Mouse (Mus musculus): ENCODE data around the gene Rab22a. TPM values are rescaled to one million over a fixed set of nuclear protein-coding genes. Genes with fewer than 3 reads are reported as not detected.

The Rab22a gene
- polyA plus RNA-seq, 1 experiment from 2014 or later = 40.3 TPM

DNA sequence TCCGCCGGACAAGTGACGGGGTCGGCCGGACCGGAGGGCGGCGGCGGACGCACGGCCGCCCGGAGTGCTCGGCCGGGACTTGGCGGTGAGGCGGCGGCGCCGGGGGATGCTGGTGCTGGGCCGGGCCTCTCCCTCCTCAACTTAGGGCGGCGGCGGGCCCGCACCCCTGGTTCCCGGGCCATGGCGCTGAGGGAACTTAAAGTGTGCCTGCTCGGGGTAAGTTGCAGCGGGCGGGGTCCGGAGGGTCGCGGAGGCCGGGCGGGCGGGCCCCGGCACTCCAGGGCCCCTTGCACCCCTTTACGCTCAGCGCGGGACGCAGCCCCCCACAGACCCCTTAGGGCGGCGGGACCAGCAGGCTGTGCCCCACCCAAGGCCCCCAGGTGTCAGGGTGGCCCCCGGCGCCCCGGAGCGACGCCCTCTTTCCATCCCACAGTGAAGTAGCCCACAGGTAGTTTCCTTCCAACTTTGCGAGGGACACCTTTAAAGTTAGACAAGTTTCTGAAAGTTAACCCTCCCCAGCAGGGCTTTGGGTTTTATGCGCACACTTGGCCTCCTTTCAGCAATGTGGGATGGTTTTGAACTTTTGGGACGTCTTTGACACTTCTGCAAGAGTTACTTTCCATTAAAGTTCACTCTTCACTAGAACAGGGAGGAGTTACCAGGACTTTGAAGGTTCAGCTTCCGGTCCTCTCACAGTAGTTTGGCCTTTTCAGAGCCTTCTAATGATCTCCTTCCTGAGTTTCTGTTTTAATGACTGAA lies 545 bp downstream of the Rab22a start:
- Histone ChIP-seq H3K4me2 (ENCODE audit: low read depth, low read length) (peak overlapping the region; percentile 58), H3K27me3 (ENCODE audit: control insufficient read depth, insufficient read depth, low read length) (no peaks in the 10 kb centered on the region), H3K4me3 (ENCODE audit: low read depth, low read length) (peak overlapping the region; percentile 89), H3K9ac (replicated peaks; ENCODE audit: low read length) (peak overlapping the region; percentile 90), H3K27ac (replicated peaks; ENCODE audit: low read depth, low read length) (no peak overlapping the region), H3K9me3 (replicated peaks; ENCODE audit: control insufficient read depth, low read length) (no peaks in the 10 kb centered on the region), H3K36me3 (replicated peaks; ENCODE audit: control insufficient read depth, insufficient read depth, low read depth, low read length) (peaks cover 4% of the 10 kb centered on the region; the same call in 1 of the 2 replicates), H3K4me1 (ENCODE audit: control insufficient read depth, insufficient read depth, low read length) (no peaks in the 10 kb centered on the region)
- no peak; the same call in 1 of the 2 replicates for ATAC-seq (replicated peaks; ENCODE audit: insufficient number of reproducible peaks, low FRiP score, low TSS enrichment, low read depth)
- DNase-seq (ENCODE audit: low spot score) = peak; percentile 3
- WGBS = 1% methylated on average over 34 of the region's 52 CpGs

GRCm38 (mm10) chr2:173662255-173662950 lies 2.8 kb downstream of the Rab22a start:
- Histone ChIP-seq H3K9me3 (replicated peaks; ENCODE audit: control insufficient read depth, low read length) (no peaks in the 10 kb centered on the region), H3K9ac (replicated peaks; ENCODE audit: low read length) (no peak overlapping the region), H3K27me3 (ENCODE audit: control insufficient read depth, insufficient read depth, low read length) (no peaks in the 10 kb centered on the region), H3K4me1 (ENCODE audit: control insufficient read depth, insufficient read depth, low read length) (no peaks in the 10 kb centered on the region), H3K27ac (replicated peaks; ENCODE audit: low read depth, low read length) (no peak overlapping the region), H3K4me3 (ENCODE audit: low read depth, low read length) (no peak overlapping the region), H3K4me2 (ENCODE audit: low read depth, low read length) (no peak overlapping the region), H3K36me3 (replicated peaks; ENCODE audit: control insufficient read depth, insufficient read depth, low read depth, low read length) (peaks cover 4% of the 10 kb centered on the region; the same call in 1 of the 2 replicates)
- DNase-seq (ENCODE audit: low spot score) = no peak
- 96% methylated on average over 9 of the region's 9 CpGs for WGBS
- no peak for ATAC-seq (replicated peaks; ENCODE audit: insufficient number of reproducible peaks, low FRiP score, low TSS enrichment, low read depth)

GRCm38 (mm10) chr2:173664736-173665135 lies 5.2 kb downstream of the Rab22a start:
- ATAC-seq (replicated peaks; ENCODE audit: insufficient number of reproducible peaks, low FRiP score, low TSS enrichment, low read depth) = no peak
- DNase-seq (ENCODE audit: low spot score) = no peak
- Histone ChIP-seq H3K4me3 (ENCODE audit: low read depth, low read length) (no peak overlapping the region), H3K9me3 (replicated peaks; ENCODE audit: control insufficient read depth, low read length) (no peaks in the 10 kb centered on the region), H3K27ac (replicated peaks; ENCODE audit: low read depth, low read length) (no peak overlapping the region), H3K36me3 (replicated peaks; ENCODE audit: control insufficient read depth, insufficient read depth, low read depth, low read length) (peaks cover 4% of the 10 kb centered on the region; the same call in 1 of the 2 replicates), H3K4me2 (ENCODE audit: low read depth, low read length) (no peak overlapping the region), H3K9ac (replicated peaks; ENCODE audit: low read length) (no peak overlapping the region), H3K4me1 (ENCODE audit: control insufficient read depth, insufficient read depth, low read length) (no peaks in the 10 kb centered on the region), H3K27me3 (ENCODE audit: control insufficient read depth, insufficient read depth, low read length) (no peaks in the 10 kb centered on the region)
- WGBS = 90% methylated on average over 4 of the region's 4 CpGs

- no peaks in the 10 kb centered on the region for H3K9me3 ChIP-seq (replicated peaks; ENCODE audit: control insufficient read depth, low read length)
- no peak overlapping the region for H3K4me2 ChIP-seq (ENCODE audit: low read depth, low read length)
- WGBS = 95% methylated on average over 2 of the region's 2 CpGs
- no peaks in the 10 kb centered on the region for H3K4me1 ChIP-seq (ENCODE audit: control insufficient read depth, insufficient read depth, low read length)
- no peak for DNase-seq (ENCODE audit: low spot score)
- no peak overlapping the region for H3K4me3 ChIP-seq (ENCODE audit: low read depth, low read length)
- H3K36me3 ChIP-seq (replicated peaks; ENCODE audit: control insufficient read depth, insufficient read depth, low read depth, low read length) = peaks cover 4% of the 10 kb centered on the region; the same call in 1 of the 2 replicates
- H3K27ac ChIP-seq (replicated peaks; ENCODE audit: low read depth, low read length) = no peak overlapping the region
- no peaks in the 10 kb centered on the region for H3K27me3 ChIP-seq (ENCODE audit: control insufficient read depth, insufficient read depth, low read length)
- ATAC-seq (replicated peaks; ENCODE audit: insufficient number of reproducible peaks, low FRiP score, low TSS enrichment, low read depth) = no peak
- H3K9ac ChIP-seq (replicated peaks; ENCODE audit: low read length) = no peak overlapping the region
These were observed 5.7 kb downstream of the Rab22a start for GRCm38 (mm10) chr2:173665271-173665670.

- peaks cover 4% of the 10 kb centered on the region; the same call in 1 of the 2 replicates for H3K36me3 ChIP-seq (replicated peaks; ENCODE audit: control insufficient read depth, insufficient read depth, low read depth, low read length)
- 93% methylated on average over 3 of the region's 3 CpGs for WGBS
- DNase-seq (ENCODE audit: low spot score) (no peak), ATAC-seq (replicated peaks; ENCODE audit: insufficient number of reproducible peaks, low FRiP score, low TSS enrichment, low read depth) (no peak)
- H3K4me1 ChIP-seq (ENCODE audit: control insufficient read depth, insufficient read depth, low read length) = no peaks in the 10 kb centered on the region
- H3K27me3 ChIP-seq (ENCODE audit: control insufficient read depth, insufficient read depth, low read length) = no peaks in the 10 kb centered on the region
- H3K4me2 ChIP-seq (ENCODE audit: low read depth, low read length) = no peak overlapping the region
- no peak overlapping the region for H3K4me3 ChIP-seq (ENCODE audit: low read depth, low read length)
- no peaks in the 10 kb centered on the region for H3K9me3 ChIP-seq (replicated peaks; ENCODE audit: control insufficient read depth, low read length)
- no peak overlapping the region for H3K9ac ChIP-seq (replicated peaks; ENCODE audit: low read length)
- H3K27ac ChIP-seq (replicated peaks; ENCODE audit: low read depth, low read length) = no peak overlapping the region
These were observed 7.3 kb downstream of the Rab22a start for GRCm38 (mm10) chr2:173666876-173667275.

GRCm38 (mm10) chr2:173672328-173672896 lies 12.9 kb downstream of the Rab22a start:
- WGBS = 81% methylated on average over 2 of the region's 2 CpGs
- H3K27me3 ChIP-seq (ENCODE audit: control insufficient read depth, insufficient read depth, low read length) = no peaks in the 10 kb centered on the region
- H3K4me3 ChIP-seq (ENCODE audit: low read depth, low read length) = no peak overlapping the region
- H3K9ac ChIP-seq (replicated peaks; ENCODE audit: low read length) = no peak overlapping the region
- ATAC-seq (replicated peaks; ENCODE audit: insufficient number of reproducible peaks, low FRiP score, low TSS enrichment, low read depth) (no peak), DNase-seq (ENCODE audit: low spot score) (no peak)
- H3K4me2 ChIP-seq (ENCODE audit: low read depth, low read length) = no peak overlapping the region
- H3K9me3 ChIP-seq (replicated peaks; ENCODE audit: control insufficient read depth, low read length) = no peaks in the 10 kb centered on the region
- no peak overlapping the region for H3K27ac ChIP-seq (replicated peaks; ENCODE audit: low read depth, low read length)
- no peaks in the 10 kb centered on the region for H3K36me3 ChIP-seq (replicated peaks; ENCODE audit: control insufficient read depth, insufficient read depth, low read depth, low read length)
- no peaks in the 10 kb centered on the region for H3K4me1 ChIP-seq (ENCODE audit: control insufficient read depth, insufficient read depth, low read length)

DNA sequence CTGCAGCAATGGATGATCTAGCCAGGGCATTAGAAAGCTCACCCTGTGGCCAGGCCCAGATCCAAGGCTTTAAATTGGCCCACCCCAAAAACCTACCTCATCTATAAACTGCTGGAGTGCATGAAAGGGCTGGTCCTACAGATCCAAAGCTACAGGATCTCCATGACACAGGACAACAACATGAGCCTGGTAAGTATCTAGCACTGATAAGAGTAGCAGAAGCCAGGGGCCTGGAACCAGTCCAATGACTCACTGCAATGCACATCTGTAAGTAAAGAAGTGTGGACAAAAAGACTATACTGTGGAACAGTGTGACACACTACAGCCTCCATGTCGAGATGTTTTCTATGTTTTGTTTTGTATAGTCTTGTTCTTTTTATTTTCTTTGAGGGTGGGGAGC lies 13.9 kb downstream of the Rab22a start:
- no peaks in the 10 kb centered on the region for H3K27me3 ChIP-seq (ENCODE audit: control insufficient read depth, insufficient read depth, low read length)
- no peaks in the 10 kb centered on the region for H3K9me3 ChIP-seq (replicated peaks; ENCODE audit: control insufficient read depth, low read length)
- H3K27ac ChIP-seq (replicated peaks; ENCODE audit: low read depth, low read length) = no peak overlapping the region
- no peaks in the 10 kb centered on the region for H3K4me1 ChIP-seq (ENCODE audit: control insufficient read depth, insufficient read depth, low read length)
- no peak overlapping the region for H3K9ac ChIP-seq (replicated peaks; ENCODE audit: low read length)
- no peak for ATAC-seq (replicated peaks; ENCODE audit: insufficient number of reproducible peaks, low FRiP score, low TSS enrichment, low read depth)
- H3K4me2 ChIP-seq (ENCODE audit: low read depth, low read length) = no peak overlapping the region
- H3K4me3 ChIP-seq (ENCODE audit: low read depth, low read length) = no peak overlapping the region
- no peak for DNase-seq (ENCODE audit: low spot score)
- 80% methylated on average over 1 of the region's 1 CpGs for WGBS
- no peaks in the 10 kb centered on the region for H3K36me3 ChIP-seq (replicated peaks; ENCODE audit: control insufficient read depth, insufficient read depth, low read depth, low read length)

DNA sequence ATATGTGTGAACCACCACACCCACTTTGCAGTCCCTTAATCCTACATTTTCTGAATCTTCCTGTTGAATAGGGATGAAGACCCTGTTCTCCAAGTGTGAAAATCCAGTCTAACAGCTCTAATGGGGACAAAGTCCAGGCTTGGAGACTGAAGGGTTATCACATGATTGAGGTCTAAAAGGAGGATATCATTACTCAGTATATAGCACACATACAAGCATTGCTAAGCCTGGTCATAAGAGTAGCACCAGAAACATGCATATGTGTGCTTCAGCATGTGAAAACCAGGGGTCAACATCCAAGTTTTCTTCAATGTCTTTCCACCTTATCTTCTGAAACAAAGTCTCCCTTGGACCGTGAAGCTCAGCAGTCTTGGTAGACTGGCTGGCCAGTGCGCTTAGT lies 19.0 kb downstream of the Rab22a start:
- Histone ChIP-seq H3K27ac (replicated peaks; ENCODE audit: low read depth, low read length) (no peak overlapping the region), H3K9ac (replicated peaks; ENCODE audit: low read length) (no peak overlapping the region), H3K4me1 (ENCODE audit: control insufficient read depth, insufficient read depth, low read length) (no peaks in the 10 kb centered on the region), H3K27me3 (ENCODE audit: control insufficient read depth, insufficient read depth, low read length) (no peaks in the 10 kb centered on the region), H3K4me3 (ENCODE audit: low read depth, low read length) (no peak overlapping the region), H3K36me3 (replicated peaks; ENCODE audit: control insufficient read depth, insufficient read depth, low read depth, low read length) (no peaks in the 10 kb centered on the region), H3K9me3 (replicated peaks; ENCODE audit: control insufficient read depth, low read length) (no peaks in the 10 kb centered on the region), H3K4me2 (ENCODE audit: low read depth, low read length) (no peak overlapping the region)
- WGBS = 91% methylated on average over 2 of the region's 2 CpGs
- ATAC-seq (replicated peaks; ENCODE audit: insufficient number of reproducible peaks, low FRiP score, low TSS enrichment, low read depth) (no peak), DNase-seq (ENCODE audit: low spot score) (no peak)

Data from embryonic facial prominence, embryonic 11.5 days (tissue).